Mouse (Mus musculus) midbrain, embryonic 16.5 days (tissue): ENCODE results near the gene Chchd5. TPM values are rescaled to one million over a fixed set of nuclear protein-coding genes. Genes with fewer than 3 reads are reported as not detected.

Experiments
- ATAC-seq: fragments of 200-750 bp; cut with Nextera tagmentation; 2 replicates; pipeline ENCODE4 v1.8.0; 2017; ENCODE audit warnings: moderate TSS enrichment
- H3K27ac ChIP-seq: fragments of 300-500 bp; sonication (generic); 2 replicates; pipeline ENCODE4 v1.5.1; 2014; ENCODE audit warnings: mild to moderate bottlenecking, low read length, mixed read lengths
- H3K27me3 ChIP-seq: fragments of 300-500 bp; sonication (generic); 2 replicates; pipeline ENCODE4 v1.6.1; 2014; ENCODE audit warnings: low read depth, low read length, mixed read lengths; ENCODE audit not compliant: control insufficient read depth, insufficient read depth
- H3K36me3 ChIP-seq: fragments of 300-500 bp; sonication (generic); 2 replicates; pipeline ENCODE4 v1.6.1; 2014; ENCODE audit warnings: mild to moderate bottlenecking, low read length, moderate library complexity, mixed read lengths; ENCODE audit not compliant: control insufficient read depth, insufficient read depth
- H3K4me1 ChIP-seq: fragments of 300-500 bp; sonication (generic); 2 replicates; pipeline ENCODE4 v1.6.1; 2014; ENCODE audit warnings: mild to moderate bottlenecking, low read length, mixed read lengths; ENCODE audit not compliant: control insufficient read depth, insufficient read depth
- H3K4me2 ChIP-seq: fragments of 300-500 bp; sonication (generic); 2 replicates; pipeline ENCODE4 v1.6.1; 2014; ENCODE audit warnings: mild to moderate bottlenecking, low read length, mixed read lengths
- H3K4me3 ChIP-seq: fragments of 300-500 bp; sonication (generic); 2 replicates; pipeline ENCODE4 v1.5.1; 2014; ENCODE audit warnings: low read depth, mild to moderate bottlenecking, low read length, moderate library complexity, mixed read lengths
- H3K9ac ChIP-seq: fragments of 300-500 bp; sonication (generic); 2 replicates; pipeline ENCODE4 v1.6.1; 2014; ENCODE audit warnings: low read depth, low read length, mixed read lengths
- H3K9me3 ChIP-seq: fragments of 300-500 bp; sonication (generic); replicated peaks from 2 replicates; pipeline ENCODE4 v1.6.1; 2014; ENCODE audit warnings: mild to moderate bottlenecking, low read length, mixed read lengths; ENCODE audit not compliant: control insufficient read depth, poor library complexity, severe bottlenecking
- WGBS: fragments of 180-500 bp; shearing (Covaris S2); extraction: QIAGEN DNeasy Blood & Tissue Kit; methylation state at CpG from one replicate; pipeline ENCODE4 v1.1.7; 2014; 5-methylcytosine and 5-hydroxymethylcytosine counted together
- polyA plus RNA-seq: library from polyadenylated mRNA; unstranded; fragments of >200 nt; fragmentation: Nextera tagmentation; extraction: Ambion mirVana; gene quantifications from 2 replicates; pipeline ENCODE4 v1.2.1, GENCODE M21; 2015

The Chchd5 gene
- polyA plus RNA-seq, 1 experiment from 2014 or later = 18.1 TPM

GRCm38 (mm10) chr2:129139906-129140305 lies 10.4 kb downstream of the Chchd5 start:
- Histone ChIP-seq H3K4me1 (no peaks in the 10 kb centered on the region), H3K27me3 (no peaks in the 10 kb centered on the region), H3K9ac (no peak overlapping the region), H3K36me3 (no peaks in the 10 kb centered on the region), H3K9me3 (no peaks in the 10 kb centered on the region), H3K4me3 (no peak overlapping the region), H3K4me2 (no peak overlapping the region), H3K27ac (no peak overlapping the region)
- ATAC-seq = no peak
- 78% methylated on average over 10 of the region's 10 CpGs for WGBS

GRCm38 (mm10) chr2:129148836-129149235 lies 19.3 kb downstream of the Chchd5 start:
- Histone ChIP-seq H3K4me3 (no peak overlapping the region), H3K9me3 (no peaks in the 10 kb centered on the region), H3K27me3 (no peaks in the 10 kb centered on the region), H3K4me2 (no peak overlapping the region), H3K9ac (no peak overlapping the region), H3K27ac (no peak overlapping the region), H3K36me3 (no peaks in the 10 kb centered on the region), H3K4me1 (no peaks in the 10 kb centered on the region)
- ATAC-seq = no peak
- 21% methylated on average over 2 of the region's 2 CpGs for WGBS

GRCm38 (mm10) chr2:129150386-129150785 lies 20.9 kb downstream of the Chchd5 start:
- no peak overlapping the region for H3K4me2 ChIP-seq
- no peaks in the 10 kb centered on the region for H3K36me3 ChIP-seq
- H3K27me3 ChIP-seq = no peaks in the 10 kb centered on the region
- no peak overlapping the region for H3K27ac ChIP-seq
- H3K9me3 ChIP-seq = no peaks in the 10 kb centered on the region
- H3K4me3 ChIP-seq = no peak overlapping the region
- no peak for ATAC-seq
- no peak overlapping the region for H3K9ac ChIP-seq
- H3K4me1 ChIP-seq = no peaks in the 10 kb centered on the region
- WGBS = 87% methylated on average over 5 of the region's 5 CpGs

GRCm38 (mm10) chr2:129151111-129151510 lies 21.6 kb downstream of the Chchd5 start:
- no peak overlapping the region for H3K4me2 ChIP-seq
- H3K9me3 ChIP-seq = no peaks in the 10 kb centered on the region
- H3K27ac ChIP-seq = no peak overlapping the region
- no peak overlapping the region for H3K9ac ChIP-seq
- no peak overlapping the region for H3K4me3 ChIP-seq
- no peak for ATAC-seq
- WGBS = 87% methylated on average over 9 of the region's 9 CpGs
- no peaks in the 10 kb centered on the region for H3K4me1 ChIP-seq
- H3K36me3 ChIP-seq = no peaks in the 10 kb centered on the region
- H3K27me3 ChIP-seq = no peaks in the 10 kb centered on the region

- Histone ChIP-seq H3K27ac (no peak overlapping the region), H3K9me3 (no peaks in the 10 kb centered on the region), H3K4me3 (no peak overlapping the region), H3K4me2 (no peak overlapping the region), H3K9ac (no peak overlapping the region), H3K4me1 (no peaks in the 10 kb centered on the region), H3K27me3 (no peaks in the 10 kb centered on the region), H3K36me3 (no peaks in the 10 kb centered on the region)
- WGBS = 78% methylated on average over 1 of the region's 1 CpGs
- ATAC-seq = no peak
Measured at GRCm38 (mm10) chr2:129152751-129153150, 23.3 kb downstream of the Chchd5 start.

- Histone ChIP-seq H3K9me3 (no peaks in the 10 kb centered on the region), H3K27ac (no peak overlapping the region), H3K9ac (no peak overlapping the region), H3K4me1 (no peaks in the 10 kb centered on the region), H3K4me2 (no peak overlapping the region), H3K36me3 (no peaks in the 10 kb centered on the region), H3K27me3 (no peaks in the 10 kb centered on the region), H3K4me3 (no peak overlapping the region)
- no peak for ATAC-seq
- 82% methylated on average over 5 of the region's 5 CpGs for WGBS
Measured at GRCm38 (mm10) chr2:129164815-129165214, 35.3 kb downstream of the Chchd5 start.

GRCm38 (mm10) chr2:129166466-129167463 lies 37.3 kb downstream of the Chchd5 start:
- Histone ChIP-seq H3K4me1 (no peaks in the 10 kb centered on the region), H3K27ac (no peak overlapping the region), H3K9me3 (no peaks in the 10 kb centered on the region), H3K27me3 (no peaks in the 10 kb centered on the region), H3K4me2 (no peak overlapping the region), H3K9ac (no peak overlapping the region), H3K36me3 (no peaks in the 10 kb centered on the region), H3K4me3 (no peak overlapping the region)
- ATAC-seq = no peak
- WGBS = 69% methylated on average over 10 of the region's 10 CpGs

GRCm38 (mm10) chr2:129173386-129173785 lies 43.9 kb downstream of the Chchd5 start:
- WGBS = 41% methylated on average over 10 of the region's 10 CpGs
- peak overlapping the region; percentile 38 for H3K4me2 ChIP-seq

GRCm38 (mm10) chr2:129174474-129174873 lies 45.0 kb downstream of the Chchd5 start:
- ATAC-seq = no peak
- WGBS = 38% methylated on average over 7 of the region's 7 CpGs
- no peak overlapping the region for H3K9ac ChIP-seq
- no peaks in the 10 kb centered on the region for H3K27me3 ChIP-seq
- no peaks in the 10 kb centered on the region for H3K4me1 ChIP-seq
- H3K27ac ChIP-seq = no peak overlapping the region
- H3K9me3 ChIP-seq = no peaks in the 10 kb centered on the region
- H3K4me2 ChIP-seq = no peak overlapping the region
- no peak overlapping the region for H3K4me3 ChIP-seq
- no peaks in the 10 kb centered on the region for H3K36me3 ChIP-seq

More at GRCm38 (mm10) chr2:129173386-129173785, 43.9 kb downstream of the Chchd5 start:
- no peak for ATAC-seq
- no peaks in the 10 kb centered on the region for H3K27me3 ChIP-seq
- H3K4me1 ChIP-seq = no peaks in the 10 kb centered on the region
- H3K27ac ChIP-seq = no peak overlapping the region
- H3K9me3 ChIP-seq = no peaks in the 10 kb centered on the region
- H3K36me3 ChIP-seq = no peaks in the 10 kb centered on the region
- no peak overlapping the region for H3K4me3 ChIP-seq
- H3K9ac ChIP-seq = no peak overlapping the region
